ENCODE assay signal across 8 mouse cellular contexts in the genomic region with DNA sequence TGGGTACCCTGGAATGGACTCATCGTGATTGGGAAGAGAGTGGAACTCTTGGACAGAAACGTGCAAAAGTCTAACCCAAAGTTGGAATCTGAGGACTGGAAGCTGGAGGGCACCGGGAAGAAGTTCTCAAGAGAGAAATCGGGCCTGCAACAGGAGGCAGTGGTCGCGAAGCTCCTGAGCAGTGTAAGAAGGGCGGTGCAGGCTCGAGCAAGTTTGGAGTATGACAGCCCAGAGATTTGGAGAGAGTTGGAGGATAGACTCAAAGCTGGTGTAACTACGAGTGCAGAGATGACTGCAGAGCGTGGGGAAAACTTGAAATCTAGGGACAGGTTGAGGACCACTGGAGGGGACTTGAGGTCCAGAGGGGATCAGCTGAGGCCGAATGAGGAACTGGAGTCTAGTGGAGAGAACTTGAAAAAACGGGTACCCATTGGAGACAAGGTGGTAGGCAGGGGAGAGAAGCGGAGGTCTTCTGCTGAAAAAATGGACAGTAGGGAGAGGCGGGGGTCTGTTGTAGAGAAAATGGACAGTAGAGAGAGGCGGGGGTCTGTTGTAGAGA. TPM values are rescaled to one million over a fixed set of nuclear protein-coding genes. Genes with fewer than 3 reads are reported as not detected.
DNase-seq lines count a peak whose midpoint lies in the region; ATAC-seq and TF ChIP-seq lines count a peak whose summit lies in the region.

No protein-coding gene starts in this region.

- 35% methylated on average over 15 of the region's 15 CpGs for WGBS in lung, adult 2 months
- 47% methylated on average over 14 of the region's 15 CpGs for WGBS in embryonic facial prominence, embryonic 11.5 days
- 44% methylated on average over 15 of the region's 15 CpGs for WGBS in intestine, embryonic 15.5 days
- WGBS in neural tube, embryonic 13.5 days, result 51% methylated on average over 15 of the region's 15 CpGs

- no peaks in the 10 kb centered on the region for H3K36me3 ChIP-seq in embryonic facial prominence, embryonic 11.5 days (replicated peaks; ENCODE audit: control insufficient read depth, insufficient read depth, low read depth, low read length)
- no peaks in the 10 kb centered on the region for H3K36me3 ChIP-seq in intestine, embryonic 15.5 days
- no peaks in the 10 kb centered on the region for H3K36me3 ChIP-seq in neural tube, embryonic 13.5 days

- H3K9ac ChIP-seq in embryonic facial prominence, embryonic 11.5 days (replicated peaks; ENCODE audit: low read length), result peak overlapping the region; percentile 55
- peak overlapping the region; percentile 56 for H3K9ac ChIP-seq in intestine, embryonic 15.5 days
- peak overlapping the region; percentile 67 for H3K9ac ChIP-seq in neural tube, embryonic 13.5 days

- no peak for TF ChIP-seq CTCF in lung, adult 2 months (IDR thresholded peaks at IDR 0.05; ENCODE audit: insufficient read depth, low read length)

- H3K9me3 ChIP-seq in embryonic facial prominence, embryonic 11.5 days (replicated peaks; ENCODE audit: control insufficient read depth, low read length), result no peaks in the 10 kb centered on the region
- H3K9me3 ChIP-seq in intestine, embryonic 15.5 days, result no peaks in the 10 kb centered on the region
- H3K9me3 ChIP-seq in neural tube, embryonic 13.5 days, result no peaks in the 10 kb centered on the region

- H3K4me2 ChIP-seq in embryonic facial prominence, embryonic 11.5 days (ENCODE audit: low read depth, low read length), result peak overlapping the region; percentile 69
- peak overlapping the region; percentile 87 for H3K4me2 ChIP-seq in intestine, embryonic 15.5 days (replicated peaks)
- H3K4me2 ChIP-seq in neural tube, embryonic 13.5 days, result peak overlapping the region; percentile 82

- no peak for TF ChIP-seq POLR2A in lung, adult 2 months (IDR thresholded peaks at IDR 0.05; ENCODE audit: borderline replicate concordance, extremely low read depth, low read depth, low read length)

- H3K27ac ChIP-seq in embryonic facial prominence, embryonic 11.5 days (replicated peaks; ENCODE audit: low read depth, low read length), result no peak overlapping the region
- 0 out of 2 replicates have a peak overlapping the region, but pooled peaks have one; percentile 54 for H3K27ac ChIP-seq in intestine, embryonic 15.5 days
- no peak overlapping the region; the same call in 1 of the 2 replicates for H3K27ac ChIP-seq in neural tube, embryonic 13.5 days (replicated peaks)

- ATAC-seq in embryonic facial prominence, embryonic 11.5 days (replicated peaks; ENCODE audit: insufficient number of reproducible peaks, low FRiP score, low TSS enrichment, low read depth), result no peak
- no peak for ATAC-seq in intestine, embryonic 15.5 days
- no peak for ATAC-seq in neural tube, embryonic 13.5 days (ENCODE audit: low read depth)

- H3K27me3 ChIP-seq in embryonic facial prominence, embryonic 11.5 days (ENCODE audit: control insufficient read depth, insufficient read depth, low read length), result no peaks in the 10 kb centered on the region
- H3K27me3 ChIP-seq in intestine, embryonic 15.5 days (replicated peaks), result no peaks in the 10 kb centered on the region
- H3K27me3 ChIP-seq in neural tube, embryonic 13.5 days, result no peaks in the 10 kb centered on the region

- DNase-seq in lung, adult 2 months, result no peak
- no peak for DNase-seq in lung, postnatal 4 days
- DNase-seq in embryonic facial prominence, embryonic 11.5 days (ENCODE audit: low spot score), result no peak
- no peak for DNase-seq in layer of hippocampus, postnatal 14 days (ENCODE audit: low spot score in 2 of 2)
- no peak for DNase-seq in right cerebral cortex, adult 2 months (ENCODE audit: low spot score in 2 of 2)
- no peak for DNase-seq in ovary, adult 18-20 months (ENCODE audit: low spot score)

- H3K4me1 ChIP-seq in lung, adult 2 months (ENCODE audit: control insufficient read depth, insufficient read depth, low read length), result peaks cover 5% of the 10 kb centered on the region
- no peaks in the 10 kb centered on the region for H3K4me1 ChIP-seq in embryonic facial prominence, embryonic 11.5 days (ENCODE audit: control insufficient read depth, insufficient read depth, low read length)
- peaks cover 17% of the 10 kb centered on the region for H3K4me1 ChIP-seq in intestine, embryonic 15.5 days (replicated peaks)
- H3K4me1 ChIP-seq in neural tube, embryonic 13.5 days (replicated peaks), result peaks cover 34% of the 10 kb centered on the region

- peak overlapping the region; percentile 73 for H3K4me3 ChIP-seq in lung, adult 2 months (replicated peaks; ENCODE audit: extremely low read depth, low read depth, low read length)
- H3K4me3 ChIP-seq in embryonic facial prominence, embryonic 11.5 days (ENCODE audit: low read depth, low read length), result peak overlapping the region; percentile 34
- peak overlapping the region; percentile 52 for H3K4me3 ChIP-seq in intestine, embryonic 15.5 days (replicated peaks)
- peak overlapping the region; percentile 55 for H3K4me3 ChIP-seq in neural tube, embryonic 13.5 days

RNA-seq across cellular contexts. Expression of a gene that starts 0.8 kb away (rescaled TPM):
- 8.8 and 15.6 TPM in 2 replicates for polyA plus RNA-seq in lung, adult 2 months (2012; rRNA removed)
- polyA plus RNA-seq in embryonic facial prominence, embryonic 11.5 days (2014; fragmentation: Nextera tagmentation; extraction: Ambion mirVana), result 8.7 and 9.8 TPM in 2 replicates
- polyA plus RNA-seq in intestine, embryonic 15.5 days (2015; fragmentation: Nextera tagmentation; extraction: Ambion mirVana), result 7.2 and 8.0 TPM in 2 replicates
- 69.9 and 74.3 TPM in 2 replicates for polyA plus RNA-seq in neural tube, embryonic 13.5 days (2015; fragmentation: Nextera tagmentation; extraction: Ambion mirVana)
- total RNA-seq in layer of hippocampus, postnatal 14 days (2021), result 10 to 100 TPM; 70.5 to 74.2 TPM

RNA-seq across cellular contexts. Expression of a gene that starts 7.6 kb away (rescaled TPM):
- polyA plus RNA-seq in lung, adult 2 months (2012; rRNA removed), result 1.1 and 1.2 TPM in 2 replicates
- polyA plus RNA-seq in embryonic facial prominence, embryonic 11.5 days (2014; fragmentation: Nextera tagmentation; extraction: Ambion mirVana), result not detected in 2 replicates
- not detected in 2 replicates for polyA plus RNA-seq in intestine, embryonic 15.5 days (2015; fragmentation: Nextera tagmentation; extraction: Ambion mirVana)
- polyA plus RNA-seq in neural tube, embryonic 13.5 days (2015; fragmentation: Nextera tagmentation; extraction: Ambion mirVana), result not detected in 2 replicates
- total RNA-seq in layer of hippocampus, postnatal 14 days (2021), result 1 to 10 TPM; 6.3 to 8.1 TPM

RNA-seq across cellular contexts. Expression of a gene that starts 20.9 kb away (rescaled TPM):
- 439 and 568 TPM in 2 replicates for polyA plus RNA-seq in lung, adult 2 months (2012; rRNA removed)
- polyA plus RNA-seq in embryonic facial prominence, embryonic 11.5 days (2014; fragmentation: Nextera tagmentation; extraction: Ambion mirVana), result 3,308 and 3,397 TPM in 2 replicates
- 2,332 and 2,514 TPM in 2 replicates for polyA plus RNA-seq in intestine, embryonic 15.5 days (2015; fragmentation: Nextera tagmentation; extraction: Ambion mirVana)
- polyA plus RNA-seq in neural tube, embryonic 13.5 days (2015; fragmentation: Nextera tagmentation; extraction: Ambion mirVana), result 3,494 and 3,643 TPM in 2 replicates
- 1,000 to 10,000 TPM; 1,666 to 1,748 TPM for total RNA-seq in layer of hippocampus, postnatal 14 days (2021)

RNA-seq across cellular contexts. Expression of a gene that starts 23.0 kb away (rescaled TPM):
- 50.3 and 53.0 TPM in 2 replicates for polyA plus RNA-seq in lung, adult 2 months (2012; rRNA removed)
- polyA plus RNA-seq in embryonic facial prominence, embryonic 11.5 days (2014; fragmentation: Nextera tagmentation; extraction: Ambion mirVana), result 29.6 and 39.2 TPM in 2 replicates
- polyA plus RNA-seq in intestine, embryonic 15.5 days (2015; fragmentation: Nextera tagmentation; extraction: Ambion mirVana), result 29.5 and 29.8 TPM in 2 replicates
- polyA plus RNA-seq in neural tube, embryonic 13.5 days (2015; fragmentation: Nextera tagmentation; extraction: Ambion mirVana), result 40.4 and 43.2 TPM in 2 replicates
- 10 to 100 TPM; 34.3 to 35.6 TPM for total RNA-seq in layer of hippocampus, postnatal 14 days (2021)

RNA-seq across cellular contexts. Expression of a gene that starts 37.4 kb away (rescaled TPM):
- 96.9 and 103 TPM in 2 replicates for polyA plus RNA-seq in lung, adult 2 months (2012; rRNA removed)
- polyA plus RNA-seq in embryonic facial prominence, embryonic 11.5 days (2014; fragmentation: Nextera tagmentation; extraction: Ambion mirVana), result 80.9 and 91.9 TPM in 2 replicates
- polyA plus RNA-seq in intestine, embryonic 15.5 days (2015; fragmentation: Nextera tagmentation; extraction: Ambion mirVana), result 118 TPM in 2 replicates
- 56.9 and 60.8 TPM in 2 replicates for polyA plus RNA-seq in neural tube, embryonic 13.5 days (2015; fragmentation: Nextera tagmentation; extraction: Ambion mirVana)
- 10 to 100 TPM; 16.8 to 20.9 TPM for total RNA-seq in layer of hippocampus, postnatal 14 days (2021)
